Mouse (Mus musculus): ENCODE results near the gene Fbln2.

- TF ChIP-seq CTCF (IDR thresholded peaks at IDR 0.05; ENCODE audit: low read depth): no peak
- no peak for TF ChIP-seq EP300 (IDR thresholded peaks at IDR 0.05; ENCODE audit: low read depth)
These were observed 21.3 kb downstream of the Fbln2 start for GRCm38 (mm10) chr6:91233424-91234015.

Measured in heart, postnatal 0 days (tissue).